Mouse (Mus musculus): ENCODE measurements around the gene Oas1g. TPM values are rescaled to one million over a fixed set of nuclear protein-coding genes. Genes with fewer than 3 reads are reported as not detected.
"Not testable (repeated sequence)": the region's sequence is repeated elsewhere in the genome, so short reads cannot be mapped to it uniquely, and the experiment has no call there.

The Oas1g gene
- total RNA-seq, 2 experiments from 2014 or later: 0.14 TPM; not detected in 1

- intact Hi-C loops (cut with DNase I): no loop called here
- no peak overlapping the region for H3K27ac ChIP-seq
- no peak for DNase-seq
- TF ChIP-seq CTCF (IDR thresholded peaks at IDR 0.05): no peak
- no peak overlapping the region for H3K4me3 ChIP-seq
Observed at GRCm38 (mm10) chr5:120900666-120901065, 13.3 kb upstream of the Oas1g start.

- intact Hi-C loops (cut with DNase I): loop anchor here (2.0 kb wide), 1 partner anchor 20 kb away; no protein-coding TSS in a partner anchor
- TF ChIP-seq CTCF (IDR thresholded peaks at IDR 0.05): no peak
Observed at GRCm38 (mm10) chr5:120898726-120899125, 11.3 kb upstream of the Oas1g start.

GRCm38 (mm10) chr5:120898307-120898706, 10.9 kb upstream of the Oas1g start:
- H3K4me3 ChIP-seq: no peak overlapping the region
- DNase-seq: no peak
- intact Hi-C loops (cut with DNase I): loop anchor here (2.0 kb wide), 1 partner anchor 20 kb away; no protein-coding TSS in a partner anchor
- no peak overlapping the region for H3K27ac ChIP-seq
- TF ChIP-seq CTCF (IDR thresholded peaks at IDR 0.05): no peak

More at GRCm38 (mm10) chr5:120898726-120899125, 11.3 kb upstream of the Oas1g start:
- no peak overlapping the region for H3K4me3 ChIP-seq
- DNase-seq: no peak
- H3K27ac ChIP-seq: no peak overlapping the region

- intact Hi-C loops (cut with DNase I): no loop called here
- no peak for TF ChIP-seq CTCF (IDR thresholded peaks at IDR 0.05)
- no peak overlapping the region for H3K4me3 ChIP-seq
- H3K27ac ChIP-seq: no peak overlapping the region
- DNase-seq: no peak
Observed at GRCm38 (mm10) chr5:120895231-120895900, 8.0 kb upstream of the Oas1g start.

- H3K4me3 ChIP-seq; intact Hi-C loops (cut with DNase I); H3K27ac ChIP-seq; DNase-seq: not testable (repeated sequence)
Observed at GRCm38 (mm10) chr5:120894692-120895091, 7.3 kb upstream of the Oas1g start.

- DNase-seq; intact Hi-C loops (cut with DNase I); H3K27ac ChIP-seq; H3K4me3 ChIP-seq: not testable (repeated sequence)
Observed at GRCm38 (mm10) chr5:120893866-120894265, 6.5 kb upstream of the Oas1g start.

DNA sequence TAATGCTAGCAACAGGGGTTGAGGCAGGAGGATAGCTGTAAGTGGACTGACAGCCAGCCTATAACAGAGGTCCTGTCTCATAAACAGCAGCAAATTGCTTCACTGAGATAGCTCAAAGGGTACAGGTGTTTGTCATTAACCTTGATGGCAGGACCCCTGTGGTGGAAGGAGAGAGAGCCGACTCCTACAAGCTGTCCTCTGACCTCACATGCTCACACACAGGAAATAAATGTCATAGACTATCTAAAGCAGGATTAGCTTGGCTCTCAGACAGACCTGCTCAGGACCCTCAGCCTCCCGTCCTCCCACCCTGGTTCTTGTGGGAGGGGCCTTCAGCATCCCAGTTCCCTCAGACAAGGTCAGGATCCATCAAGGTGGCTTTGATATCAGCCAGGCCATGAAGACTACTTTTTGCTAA, 4.8 kb upstream of the Oas1g start:
- Histone ChIP-seq H3K27ac (no peak overlapping the region), H3K4me3 (no peak overlapping the region)
- no peak for DNase-seq
- no peak for TF ChIP-seq CTCF (IDR thresholded peaks at IDR 0.05)
- intact Hi-C loops (cut with DNase I): no loop called here

GRCm38 (mm10) chr5:120891566-120892242, 4.3 kb upstream of the Oas1g start:
- H3K4me3 ChIP-seq; H3K27ac ChIP-seq; intact Hi-C loops (cut with DNase I); DNase-seq: not testable (repeated sequence)

GRCm38 (mm10) chr5:120890991-120891390, 3.6 kb upstream of the Oas1g start:
- no peak for TF ChIP-seq CTCF (IDR thresholded peaks at IDR 0.05)
- intact Hi-C loops (cut with DNase I): no loop called here
- H3K4me3 ChIP-seq: no peak overlapping the region
- DNase-seq: no peak
- H3K27ac ChIP-seq: no peak overlapping the region

DNA sequence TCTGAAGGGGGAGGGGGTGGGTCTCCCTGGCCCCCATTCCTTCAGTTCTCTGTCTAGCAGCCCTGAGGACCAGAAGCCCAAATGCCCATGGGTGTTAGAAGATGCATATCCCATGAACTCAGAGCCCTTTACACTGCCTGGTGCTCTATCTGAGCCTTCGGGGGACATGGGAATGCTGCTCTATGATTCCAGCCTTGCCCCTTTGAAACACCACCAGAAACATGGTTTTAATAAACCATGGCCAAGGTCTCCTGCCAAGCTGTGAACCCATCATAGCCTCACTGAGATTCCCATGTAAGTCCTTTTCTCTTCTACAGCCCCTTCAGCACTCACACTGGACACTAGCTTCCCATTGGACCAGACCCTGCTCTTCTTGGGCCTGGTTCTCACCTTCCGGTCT, 2.6 kb upstream of the Oas1g start:
- H3K4me3 ChIP-seq: no peak overlapping the region
- no peak overlapping the region for H3K27ac ChIP-seq
- no peak for DNase-seq
- intact Hi-C loops (cut with DNase I): no loop called here
- no peak for TF ChIP-seq CTCF (IDR thresholded peaks at IDR 0.05)

DNA sequence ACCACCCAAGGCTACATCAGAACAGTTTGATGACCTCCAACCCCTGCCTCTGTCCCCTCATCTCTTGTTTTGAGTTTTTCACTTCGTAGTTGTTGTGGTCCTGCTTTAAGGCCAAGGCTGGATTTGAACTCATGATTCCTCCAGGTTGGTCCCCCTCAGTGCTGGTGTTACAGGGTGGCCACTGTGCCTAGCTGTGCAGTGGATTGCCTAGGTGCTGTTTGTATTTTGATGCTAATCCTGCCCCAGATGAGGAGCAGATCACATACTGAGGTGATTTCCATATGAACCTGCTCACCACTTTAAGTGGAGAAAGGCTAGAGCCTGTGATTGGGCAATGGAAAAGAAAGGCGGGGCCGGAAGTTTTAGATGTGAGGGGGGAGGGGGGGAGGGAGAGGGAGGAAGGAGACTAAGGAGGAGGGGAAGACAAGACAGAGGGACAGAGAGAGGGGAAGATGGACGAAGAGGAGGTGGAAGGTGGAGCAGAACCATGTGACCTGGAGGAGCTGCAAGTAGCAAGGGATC, 942 bp upstream of the Oas1g start:
- DNase-seq; H3K27ac ChIP-seq; intact Hi-C loops (cut with DNase I); H3K4me3 ChIP-seq: not testable (repeated sequence)

DNA sequence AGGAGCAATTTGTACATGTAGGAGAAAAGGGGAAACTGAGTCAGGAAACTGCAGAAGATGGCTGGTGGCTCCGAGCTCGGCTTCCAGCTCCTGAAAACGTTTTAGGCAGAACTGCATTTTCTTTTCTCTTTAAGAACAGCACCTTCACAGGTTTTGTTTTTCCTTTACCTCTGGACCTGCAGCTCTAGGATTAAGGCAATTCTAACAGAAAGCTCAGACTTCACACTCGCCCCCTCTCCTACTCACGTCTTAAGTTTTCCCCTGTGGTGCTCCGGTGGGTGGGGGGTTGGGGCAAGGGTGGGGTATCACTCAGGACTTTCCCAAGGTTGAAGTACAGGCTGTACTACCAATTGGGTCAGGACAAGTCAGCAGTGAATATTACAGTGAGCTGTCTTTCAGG, 418 bp upstream of the Oas1g start:
- intact Hi-C loops (cut with DNase I): no loop called here
- no peak overlapping the region for H3K27ac ChIP-seq
- no peak for DNase-seq
- no peak overlapping the region for H3K4me3 ChIP-seq
- TF ChIP-seq CTCF (IDR thresholded peaks at IDR 0.05): no peak

DNA sequence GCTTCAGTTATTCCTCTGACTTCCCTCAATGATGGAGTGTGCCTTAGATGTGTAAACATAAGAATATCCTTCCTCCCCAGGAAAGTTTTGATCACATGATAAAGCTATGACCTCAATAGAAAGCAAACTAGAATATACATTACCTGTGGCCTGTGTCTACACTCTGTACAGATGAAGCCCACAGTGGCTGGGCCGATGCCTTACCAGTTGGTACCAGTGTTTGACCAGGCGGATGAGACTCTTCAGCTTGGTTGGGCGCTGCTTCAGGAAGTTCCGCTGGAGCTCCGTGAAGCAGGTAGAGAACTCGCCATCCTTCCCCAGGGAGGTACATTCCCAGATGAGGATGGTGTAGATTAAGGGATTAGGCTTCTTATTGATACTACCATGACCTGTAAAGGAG, 5.7 kb downstream of the Oas1g start:
- intact Hi-C loops (cut with DNase I): not testable (repeated sequence)

GRCm38 (mm10) chr5:120878803-120879202, 8.6 kb downstream of the Oas1g start:
- intact Hi-C loops (cut with DNase I): loop anchor here (2.0 kb wide), 1 partner anchor 20 kb away; no protein-coding TSS in a partner anchor
- not testable (repeated sequence) for H3K27ac ChIP-seq, H3K4me3 ChIP-seq, DNase-seq

More for the DNA sequence above, 5.7 kb downstream of the Oas1g start:
- H3K27ac ChIP-seq, DNase-seq, H3K4me3 ChIP-seq: not testable (repeated sequence)

- H3K27ac ChIP-seq; H3K4me3 ChIP-seq; intact Hi-C loops (cut with DNase I); DNase-seq: not testable (repeated sequence)
Observed at GRCm38 (mm10) chr5:120877407-120877806, 10.0 kb downstream of the Oas1g start.

GRCm38 (mm10) chr5:120876839-120877238, 10.6 kb downstream of the Oas1g start:
- H3K27ac ChIP-seq; intact Hi-C loops (cut with DNase I); H3K4me3 ChIP-seq; DNase-seq: not testable (repeated sequence)
